Mouse (Mus musculus) monocyte, adult 2 months (primary cell): ENCODE measurements around the gene Gm14419.
"Not testable (repeated sequence)": the region's sequence is repeated elsewhere in the genome, so short reads cannot be mapped to it uniquely, and the experiment has no call there.

Experiments
- DNase-seq, 2 experiments: peaks; one replicate each; pipeline ENCODE4 v3.0.0; 2022; ENCODE audit warnings: low spot score in 2 of 2, low read depth in 1 of 2

Gene Gm14419

GRCm38 (mm10) chr2:177000656-177001055, at the start of gene Gm14419:
Gene Gm14419, plus strand, starts transcription at chr2:177000956.
- DNase-seq = not testable (repeated sequence)
